Comparison of ENCODE assay signal across 10 mouse cellular contexts in the genomic region with DNA sequence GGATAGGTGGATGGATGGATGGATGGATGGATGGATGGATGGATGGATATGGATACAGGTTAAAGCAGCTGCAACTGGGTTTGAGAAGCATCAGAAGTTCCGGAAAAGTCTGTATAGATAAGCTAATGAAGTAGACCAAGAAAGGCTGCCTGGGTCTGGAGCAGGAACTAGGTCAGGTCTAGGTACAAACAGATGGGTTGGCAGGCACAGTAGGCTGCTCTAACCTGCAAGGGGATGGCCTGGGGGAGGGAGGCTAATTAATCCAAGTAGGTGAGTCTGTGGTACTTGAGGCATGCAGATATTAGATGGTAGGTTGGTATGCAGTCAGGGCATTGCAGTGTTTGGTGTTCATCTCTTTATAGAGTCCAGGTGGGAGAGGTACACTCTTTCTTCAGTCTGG.
DNase-seq lines count a peak whose midpoint lies in the region; ATAC-seq and TF ChIP-seq lines count a peak whose summit lies in the region.
"Had no signal": no experiment of that assay in that cellular context is flagged by ENCODE, and none has a peak within 500 bp of the region (broad histone marks: within the 10 kb centered on the region; RNA-seq: fewer than 3 reads in every experiment).

No protein-coding gene starts in this region.

- 23% methylated on average over 1 of the region's 1 CpGs for WGBS in cerebellum, adult 2 months
- 85% methylated on average over 1 of the region's 1 CpGs for WGBS in forebrain, embryonic 12.5 days
- WGBS in limb, embryonic 10.5 days, result 94% methylated on average over 1 of the region's 1 CpGs

- H3K9ac ChIP-seq in forebrain, embryonic 12.5 days, result no peak overlapping the region
- H3K9ac ChIP-seq: stomach, embryonic 15.5 days had no signal

- no peak overlapping the region for H3K4me3 ChIP-seq in cerebellum, adult 2 months (replicated peaks; ENCODE audit: insufficient read depth, low read depth, low read length)
- no peak overlapping the region for H3K4me3 ChIP-seq in forebrain, embryonic 12.5 days (replicated peaks)
- H3K4me3 ChIP-seq in limb, embryonic 10.5 days, result no peak overlapping the region
- H3K4me3 ChIP-seq: stomach, embryonic 15.5 days had no signal

- H3K4me1 ChIP-seq in cerebellum, adult 2 months (ENCODE audit: control insufficient read depth, insufficient read depth, low read length), result peaks cover 19% of the 10 kb centered on the region
- peaks cover 27% of the 10 kb centered on the region for H3K4me1 ChIP-seq in forebrain, embryonic 12.5 days
- H3K4me1 ChIP-seq in limb, embryonic 10.5 days, result peaks cover 84% of the 10 kb centered on the region
- H3K4me1 ChIP-seq: stomach, embryonic 15.5 days had no signal

- no peaks in the 10 kb centered on the region for H3K9me3 ChIP-seq in forebrain, embryonic 12.5 days
- H3K9me3 ChIP-seq in limb, embryonic 10.5 days (replicated peaks), result no peaks in the 10 kb centered on the region
- H3K9me3 ChIP-seq: stomach, embryonic 15.5 days had no signal

- H3K27ac ChIP-seq in cerebellum, adult 2 months (ENCODE audit: insufficient read depth, low read length), result peak overlapping the region; percentile 66
- 0 out of 2 replicates have a peak overlapping the region, but pooled peaks have one; percentile 9 for H3K27ac ChIP-seq in forebrain, embryonic 12.5 days
- H3K27ac ChIP-seq in limb, embryonic 10.5 days, result peak overlapping the region; percentile 80
- H3K27ac ChIP-seq: stomach, embryonic 15.5 days had no signal

- ATAC-seq in forebrain, embryonic 12.5 days (ENCODE audit: low FRiP score), result no peak

- no peaks in the 10 kb centered on the region for H3K36me3 ChIP-seq in forebrain, embryonic 12.5 days (replicated peaks)
- no peaks in the 10 kb centered on the region for H3K36me3 ChIP-seq in limb, embryonic 10.5 days
- H3K36me3 ChIP-seq: stomach, embryonic 15.5 days had no signal

- TF ChIP-seq POLR2A in cerebellum, adult 2 months (IDR thresholded peaks at IDR 0.05; ENCODE audit: borderline replicate concordance, insufficient read depth, low read length), result no peak

- peak overlapping the region; percentile 26; the same call in 1 of the 2 replicates for H3K4me2 ChIP-seq in forebrain, embryonic 12.5 days

- no peak for TF ChIP-seq CTCF in cerebellum, adult 2 months (IDR thresholded peaks at IDR 0.05; ENCODE audit: borderline replicate concordance, insufficient read depth, low read depth, low read length)

- DNase-seq in brain, adult 2 months (ENCODE audit: low read depth, low spot score), result peak; percentile 92
- peak; percentile 69 to 86 for DNase-seq in cerebellum, adult 2 months
- DNase-seq in limb, embryonic 10.5 days (ENCODE audit: low spot score), result no peak
- DNase-seq in lung, postnatal 14 days, result no peak
- DNase-seq in ovary, postnatal 10 days (ENCODE audit: low spot score), result no peak
- DNase-seq in kidney, postnatal 10 days, result no peak
- DNase-seq in heart, adult 9 months (ENCODE audit: low spot score in 2 of 2), result no peak

- H3K27me3 ChIP-seq in cerebellum, adult 2 months (ENCODE audit: control insufficient read depth, insufficient read depth, low read length), result no peaks in the 10 kb centered on the region
- H3K27me3 ChIP-seq in forebrain, embryonic 12.5 days, result peaks cover 10% of the 10 kb centered on the region; the same call in 1 of the 2 replicates
- no peaks in the 10 kb centered on the region for H3K27me3 ChIP-seq in limb, embryonic 10.5 days (ENCODE audit: low read depth, poor library complexity, severe bottlenecking)
- H3K27me3 ChIP-seq: CH12.LX; stomach, embryonic 15.5 days had no signal

Comparison
In these comparisons a context has a peak if more than half of its experiments do, and no peak if none do; other contexts are left out.
1. DNase-seq: peak in brain, adult 2 months (single experiment) and cerebellum, adult 2 months (2 of 2); none in limb, embryonic 10.5 days (single experiment), lung, postnatal 14 days (single experiment), ovary, postnatal 10 days (single experiment), kidney, postnatal 10 days (single experiment) and heart, adult 9 months (0 of 2).
2. H3K27ac ChIP-seq: peak in every context shown above with its lines; median percentile 80 in limb, embryonic 10.5 days; 66 in cerebellum, adult 2 months; 9 in forebrain, embryonic 12.5 days.